Mouse (Mus musculus) liver, embryonic 11.5 days (tissue): ENCODE data around the gene 4933415A04Rik. TPM values are rescaled to one million over a fixed set of nuclear protein-coding genes. Genes with fewer than 3 reads are reported as not detected.

ENCODE experiments used
- ATAC-seq: fragments of 200-750 bp; cut with Nextera tagmentation; replicated peaks from 2 replicates; pipeline ENCODE4 v1.8.0; 2017; ENCODE audit warnings: moderate number of reproducible peaks, mild to moderate bottlenecking, moderate TSS enrichment, moderate library complexity; ENCODE audit not compliant: low FRiP score
- DNase-seq: peaks from one replicate; pipeline ENCODE4 v3.0.0-alpha.2; 2017; ENCODE audit warnings: low spot score
- H3K27ac ChIP-seq: fragments of 300-500 bp; sonication (generic); 2 replicates; pipeline ENCODE4 v1.5.1; 2014; ENCODE audit warnings: mild to moderate bottlenecking, low read depth, low read length, control low read depth
- H3K27me3 ChIP-seq: fragments of 300-500 bp; sonication (generic); replicated peaks from 2 replicates; pipeline ENCODE4 v1.6.1; 2014; ENCODE audit warnings: low read length, mixed read lengths; ENCODE audit not compliant: control insufficient read depth, insufficient read depth
- H3K36me3 ChIP-seq: fragments of 300-500 bp; sonication (generic); 2 replicates; pipeline ENCODE4 v1.6.1; 2014; ENCODE audit warnings: mild to moderate bottlenecking, low read length, moderate library complexity, mixed read lengths; ENCODE audit not compliant: control insufficient read depth, insufficient read depth
- H3K4me1 ChIP-seq: fragments of 300-500 bp; sonication (generic); replicated peaks from 2 replicates; pipeline ENCODE4 v1.6.1; 2014; ENCODE audit warnings: low read length, mixed read lengths; ENCODE audit not compliant: control insufficient read depth, insufficient read depth
- H3K4me2 ChIP-seq: fragments of 300-500 bp; sonication (generic); 2 replicates; pipeline ENCODE4 v1.6.1; 2014; ENCODE audit warnings: mild to moderate bottlenecking, control low read depth, moderate library complexity
- H3K4me3 ChIP-seq: fragments of 300-500 bp; sonication (generic); 2 replicates; pipeline ENCODE4 v1.5.1; 2014; ENCODE audit warnings: low read depth, low read length, control low read depth
- H3K9ac ChIP-seq: fragments of 300-500 bp; sonication (generic); 2 replicates; pipeline ENCODE4 v1.6.1; 2014; ENCODE audit warnings: low read depth, low read length, control low read depth
- H3K9me3 ChIP-seq: fragments of 300-500 bp; sonication (generic); 2 replicates; pipeline ENCODE4 v1.6.1; 2016; ENCODE audit warnings: low read length, inconsistent platforms, mixed read lengths; ENCODE audit not compliant: control insufficient read depth
- WGBS: fragments of 180-500 bp; shearing (Covaris S2); extraction: QIAGEN DNeasy Blood & Tissue Kit; methylation state at CpG from one replicate; pipeline ENCODE4 v1.1.7; 2014; 5-methylcytosine and 5-hydroxymethylcytosine counted together
- polyA plus RNA-seq: library from polyadenylated mRNA; unstranded; fragments of >200 nt; fragmentation: Nextera tagmentation; extraction: Ambion mirVana; gene quantifications from 2 replicates; pipeline ENCODE4 v1.2.1, GENCODE M21; 2014

The 4933415A04Rik gene
- polyA plus RNA-seq, 1 experiment from 2014 or later: 2.7 TPM

DNA sequence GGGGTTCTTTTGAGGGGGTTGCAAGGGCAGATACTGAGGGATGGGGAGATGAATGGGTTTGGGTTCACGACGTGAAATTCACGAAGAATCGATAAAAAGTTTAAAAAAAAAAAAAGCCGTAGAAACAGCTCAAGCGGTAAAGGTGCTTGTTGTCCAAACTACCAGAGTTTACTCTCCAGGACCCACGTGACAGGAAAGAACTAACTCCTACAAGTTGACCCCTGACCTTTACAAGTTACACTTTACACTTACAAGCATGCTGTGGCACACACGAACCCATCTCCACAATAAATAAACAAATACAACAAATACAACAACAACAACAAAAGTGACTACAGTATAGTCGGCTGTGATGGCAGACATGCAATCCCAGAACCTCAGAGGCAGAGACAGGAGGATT, 44.8 kb downstream of the 4933415A04Rik start:
- Histone ChIP-seq H3K27ac (no peak overlapping the region), H3K4me1 (peaks cover 25% of the 10 kb centered on the region), H3K4me2 (no peak overlapping the region), H3K4me3 (no peak overlapping the region), H3K36me3 (no peaks in the 10 kb centered on the region), H3K9me3 (no peaks in the 10 kb centered on the region), H3K9ac (no peak overlapping the region), H3K27me3 (no peaks in the 10 kb centered on the region)
- WGBS: 79% methylated on average over 9 of the region's 9 CpGs
- no peak for ATAC-seq
- no peak for DNase-seq

DNA sequence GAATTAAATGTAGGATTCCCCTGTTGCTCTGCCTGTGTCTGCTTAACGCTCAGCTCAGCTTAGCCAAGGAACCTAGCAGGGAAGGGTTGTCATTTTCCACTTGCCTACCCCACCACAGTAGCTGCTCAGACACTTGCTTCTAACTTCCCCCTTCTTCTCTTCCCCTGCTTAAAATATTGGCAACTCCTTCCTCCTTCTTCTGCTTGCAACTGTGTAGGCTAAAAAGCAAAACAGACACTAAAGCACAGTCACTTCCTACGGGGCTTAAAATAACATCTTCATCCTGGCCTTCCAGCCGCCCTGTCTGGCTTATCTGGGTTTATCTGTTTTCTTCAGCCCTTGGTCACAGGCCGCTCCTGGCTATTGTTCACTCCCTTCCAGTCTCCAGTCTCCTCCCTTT, 45.7 kb downstream of the 4933415A04Rik start:
- Histone ChIP-seq H3K27me3 (no peaks in the 10 kb centered on the region), H3K36me3 (no peaks in the 10 kb centered on the region), H3K4me3 (no peak overlapping the region), H3K4me2 (no peak overlapping the region), H3K9me3 (no peaks in the 10 kb centered on the region), H3K9ac (no peak overlapping the region), H3K27ac (no peak overlapping the region), H3K4me1 (peaks cover 17% of the 10 kb centered on the region)
- WGBS: 16% methylated on average over 4 of the region's 4 CpGs
- ATAC-seq (peak; percentile 10; the same call in 1 of the 2 replicates), DNase-seq (no peak)

DNA sequence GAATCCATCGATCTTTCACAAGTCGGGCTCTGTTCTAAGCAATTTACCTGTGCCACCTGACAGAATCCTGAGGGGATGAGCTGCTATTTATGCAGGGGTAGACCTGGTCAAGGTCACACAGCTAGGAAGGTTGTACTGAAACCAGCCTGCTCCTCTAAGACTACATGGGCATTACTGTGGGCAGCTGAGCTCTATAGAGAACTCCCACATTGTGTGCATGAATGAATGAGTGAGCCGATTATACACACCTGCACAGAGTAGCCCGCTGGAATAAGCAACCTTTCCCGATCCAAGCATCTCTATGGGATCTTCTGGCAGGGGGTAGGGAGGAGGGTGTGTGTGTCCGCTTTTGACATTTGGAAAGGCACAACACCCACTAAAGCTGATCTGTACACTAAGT, 46.3 kb downstream of the 4933415A04Rik start:
- Histone ChIP-seq H3K4me3 (no peak overlapping the region), H3K4me2 (no peak overlapping the region), H3K4me1 (peaks cover 17% of the 10 kb centered on the region), H3K9me3 (no peaks in the 10 kb centered on the region), H3K9ac (no peak overlapping the region), H3K27ac (peak overlapping the region; percentile 58), H3K36me3 (no peaks in the 10 kb centered on the region), H3K27me3 (no peaks in the 10 kb centered on the region)
- 63% methylated on average over 6 of the region's 6 CpGs for WGBS
- ATAC-seq (no peak), DNase-seq (no peak)

DNA sequence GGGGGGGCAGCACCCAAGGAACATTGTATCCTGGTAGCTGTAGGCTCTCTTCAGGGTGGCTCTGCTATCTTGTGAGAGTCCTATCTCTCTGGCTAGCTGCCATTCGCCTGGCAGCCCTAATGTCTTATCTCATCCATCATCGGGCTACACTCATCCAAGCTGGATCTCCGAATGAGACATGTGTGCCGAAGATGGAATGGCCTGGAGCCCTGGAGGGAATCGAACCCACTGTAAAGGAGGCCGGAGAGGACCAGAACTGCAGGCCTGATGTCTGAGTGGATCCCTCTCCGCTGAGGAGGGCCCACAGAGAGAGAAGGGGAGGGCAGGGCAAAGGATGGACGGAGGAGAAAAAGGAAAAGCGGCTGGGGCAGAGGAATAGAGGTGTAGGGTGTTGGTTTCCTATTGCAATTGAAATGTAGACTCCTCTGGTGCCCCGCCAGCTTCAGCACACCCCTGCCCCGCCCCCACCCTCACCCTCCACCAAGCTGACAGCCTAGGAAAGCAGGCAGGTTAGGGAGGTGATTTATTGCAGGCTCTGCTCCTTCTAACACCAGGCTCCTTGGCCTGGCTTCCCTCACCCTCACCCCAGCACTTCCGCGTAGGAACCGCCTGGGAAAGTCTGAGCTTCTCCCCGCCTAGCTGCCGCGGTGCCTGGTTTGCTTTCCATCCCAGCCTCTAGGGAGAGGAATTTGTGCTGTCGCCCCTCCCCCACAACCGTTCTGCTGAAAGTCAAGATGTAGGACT, 47.0 kb downstream of the 4933415A04Rik start:
- Histone ChIP-seq H3K4me3 (no peak overlapping the region), H3K27ac (peak overlapping the region; percentile 58), H3K36me3 (no peaks in the 10 kb centered on the region), H3K9me3 (no peaks in the 10 kb centered on the region), H3K4me2 (peak overlapping the region; percentile 33), H3K4me1 (peaks cover 17% of the 10 kb centered on the region), H3K27me3 (no peaks in the 10 kb centered on the region), H3K9ac (peak overlapping the region; percentile 12; the same call in 1 of the 2 replicates)
- ATAC-seq (peak; percentile 50), DNase-seq (peak; percentile 51)
- 20% methylated on average over 19 of the region's 19 CpGs for WGBS

DNA sequence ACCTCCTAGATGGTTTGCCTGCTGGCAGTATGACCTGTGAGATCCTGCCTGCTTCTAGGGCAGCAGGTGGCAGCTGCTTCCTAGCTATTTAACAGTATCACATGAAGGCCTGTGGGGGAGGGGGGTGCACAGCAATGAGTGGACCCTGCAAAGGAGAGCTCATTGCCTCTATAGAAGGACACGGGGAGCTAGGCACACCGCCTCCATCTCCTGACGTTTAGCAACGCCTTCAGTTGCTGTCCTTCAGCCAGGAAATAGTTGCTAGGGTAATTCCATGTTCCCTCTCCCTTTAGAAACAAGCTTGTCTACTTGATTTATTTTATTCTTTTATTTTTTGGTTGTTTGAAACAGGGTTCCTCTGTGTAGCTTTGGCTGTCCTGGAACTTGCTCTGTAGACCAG, 49.9 kb downstream of the 4933415A04Rik start:
- Histone ChIP-seq H3K4me3 (no peak overlapping the region), H3K27me3 (no peaks in the 10 kb centered on the region), H3K9me3 (no peaks in the 10 kb centered on the region), H3K9ac (no peak overlapping the region), H3K27ac (no peak overlapping the region), H3K4me2 (no peak overlapping the region), H3K36me3 (no peaks in the 10 kb centered on the region), H3K4me1 (peaks cover 17% of the 10 kb centered on the region)
- ATAC-seq (no peak), DNase-seq (no peak)
- 71% methylated on average over 4 of the region's 4 CpGs for WGBS

DNA sequence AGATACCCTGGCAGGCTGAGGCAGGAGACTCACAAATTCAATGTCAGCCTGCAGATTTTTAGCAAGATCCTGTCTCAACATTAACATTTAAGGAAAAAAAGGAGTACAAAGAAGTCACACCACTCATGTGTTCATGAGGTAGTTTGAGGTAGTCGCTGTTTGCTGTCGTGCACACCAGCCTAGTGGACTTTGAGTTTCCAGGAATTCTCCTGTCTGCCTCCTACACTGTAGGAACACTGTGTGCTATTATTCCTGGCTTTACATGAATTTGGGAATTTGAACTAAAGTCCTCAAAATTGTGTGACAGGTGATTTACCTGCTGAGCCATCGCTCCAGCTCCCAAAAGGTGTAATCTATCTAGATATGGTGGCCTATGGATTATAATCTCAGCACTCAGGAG, 51.6 kb downstream of the 4933415A04Rik start:
- Histone ChIP-seq H3K27me3 (no peaks in the 10 kb centered on the region), H3K9ac (no peak overlapping the region), H3K4me3 (no peak overlapping the region), H3K4me2 (no peak overlapping the region), H3K9me3 (no peaks in the 10 kb centered on the region), H3K4me1 (peaks cover 4% of the 10 kb centered on the region), H3K36me3 (no peaks in the 10 kb centered on the region), H3K27ac (no peak overlapping the region)
- WGBS: 88% methylated on average over 3 of the region's 3 CpGs
- DNase-seq (no peak), ATAC-seq (no peak)

Other genes starting within 250 kb of the 4933415A04Rik start
- gene Pttg1, start 160.8 kb upstream of the 4933415A04Rik start, polyA plus RNA-seq: 71.2 and 82.3 TPM in 2 replicates
- gene Slu7, start 153.3 kb upstream of the 4933415A04Rik start, polyA plus RNA-seq: 43.9 and 48.9 TPM in 2 replicates
- gene C1qtnf2, start 112.8 kb upstream of the 4933415A04Rik start, polyA plus RNA-seq: 0.82 and 1.8 TPM in 2 replicates
- 11.8 and 12.7 TPM in 2 replicates for gene Ccnjl, start 58.3 kb upstream of the 4933415A04Rik start, polyA plus RNA-seq
- not detected in 2 replicates for gene Fabp6, start 14.5 kb downstream of the 4933415A04Rik start, polyA plus RNA-seq
- gene Pwwp2a, start 95.0 kb downstream of the 4933415A04Rik start, polyA plus RNA-seq: 26.1 and 30.3 TPM in 2 replicates
- gene Ttc1, start 161.0 kb downstream of the 4933415A04Rik start, polyA plus RNA-seq: 75.4 and 76.1 TPM in 2 replicates